Mouse (Mus musculus): Measurements from ENCODE around the gene Ntn1. TPM values are rescaled to one million over a fixed set of nuclear protein-coding genes. Genes with fewer than 3 reads are reported as not detected.

Ntn1 gene
- total RNA-seq, 2 experiments from 2014 or later: 6.9 to 10.9 TPM

DNA sequence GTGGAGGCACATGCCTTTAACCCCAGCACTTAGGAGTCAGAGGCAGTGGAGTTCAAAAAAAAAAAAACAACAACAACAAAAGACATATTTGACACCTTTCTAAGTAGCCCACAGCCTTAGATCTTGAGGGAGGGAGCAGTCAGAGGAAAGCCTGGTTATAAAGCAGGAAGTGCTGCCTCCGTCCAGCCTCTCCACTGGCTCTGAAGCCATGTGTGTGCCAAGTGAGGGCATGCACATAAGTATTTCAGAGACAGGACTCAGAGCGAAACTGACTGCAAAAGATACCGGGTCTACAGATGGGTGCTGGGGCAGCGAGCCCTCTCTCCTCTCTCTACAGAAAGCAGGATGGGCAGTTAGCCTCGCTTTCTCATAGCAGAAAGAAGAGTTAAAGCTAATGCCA is 196.2 kb downstream of the Ntn1 start:
- intact Hi-C loops (cut with DNase I; ENCODE audit: low total_unique reads): no loop called here
- no peak for DNase-seq

DNA sequence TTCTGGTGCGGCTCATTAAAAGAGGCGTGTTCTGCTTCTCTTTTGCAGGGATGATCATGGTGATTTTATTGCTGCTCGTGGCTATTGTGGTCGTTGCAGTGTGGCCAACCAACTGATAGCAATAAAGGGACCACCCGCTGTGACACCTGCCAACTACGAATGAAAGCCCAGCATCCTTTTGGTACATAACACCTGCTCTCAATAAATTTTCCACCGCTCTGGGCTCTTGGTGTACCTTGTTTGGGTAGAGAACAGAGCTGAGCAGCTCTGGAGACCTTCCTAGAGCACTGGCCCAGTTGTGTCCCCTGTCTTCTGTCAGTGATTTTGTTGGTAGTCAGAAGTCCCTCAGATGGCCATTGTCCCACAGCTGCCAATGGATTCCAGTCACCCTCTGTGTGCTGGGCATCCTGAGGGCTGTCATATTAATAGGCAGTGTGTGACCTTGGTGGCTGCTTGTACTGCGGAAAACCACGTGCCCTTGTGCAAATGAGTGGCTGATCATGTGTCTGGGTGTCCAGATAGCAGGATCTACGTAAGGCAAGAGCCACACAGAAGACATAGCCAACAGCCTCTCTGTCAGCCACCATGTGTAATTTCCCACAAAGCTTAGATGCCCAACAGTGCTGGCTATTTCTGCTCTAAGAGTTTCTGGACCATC is 196.8 kb downstream of the Ntn1 start:
- intact Hi-C loops (cut with DNase I; ENCODE audit: low total_unique reads): no loop called here
- DNase-seq: no peak

DNA sequence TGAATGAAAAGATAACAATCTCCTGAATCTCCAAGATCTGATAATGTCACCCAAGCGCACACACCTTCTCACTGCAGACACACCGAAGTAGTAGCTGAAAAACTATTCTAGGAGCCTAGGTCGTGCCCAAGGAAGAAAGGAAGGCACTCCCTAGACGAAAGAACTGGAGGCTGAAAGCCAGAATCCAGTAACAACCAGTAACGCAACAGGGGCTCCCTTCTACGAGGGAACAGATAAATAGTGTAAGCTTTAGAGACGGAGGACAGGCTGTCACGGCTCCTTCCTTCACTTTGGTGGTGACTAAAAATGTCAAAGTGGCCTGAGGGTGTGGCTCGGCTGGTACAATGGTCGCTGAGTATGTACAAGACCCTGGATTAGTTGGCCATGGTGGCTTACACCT is 198.1 kb downstream of the Ntn1 start:
- intact Hi-C loops (cut with DNase I; ENCODE audit: low total_unique reads): no loop called here
- no peak for DNase-seq

DNA sequence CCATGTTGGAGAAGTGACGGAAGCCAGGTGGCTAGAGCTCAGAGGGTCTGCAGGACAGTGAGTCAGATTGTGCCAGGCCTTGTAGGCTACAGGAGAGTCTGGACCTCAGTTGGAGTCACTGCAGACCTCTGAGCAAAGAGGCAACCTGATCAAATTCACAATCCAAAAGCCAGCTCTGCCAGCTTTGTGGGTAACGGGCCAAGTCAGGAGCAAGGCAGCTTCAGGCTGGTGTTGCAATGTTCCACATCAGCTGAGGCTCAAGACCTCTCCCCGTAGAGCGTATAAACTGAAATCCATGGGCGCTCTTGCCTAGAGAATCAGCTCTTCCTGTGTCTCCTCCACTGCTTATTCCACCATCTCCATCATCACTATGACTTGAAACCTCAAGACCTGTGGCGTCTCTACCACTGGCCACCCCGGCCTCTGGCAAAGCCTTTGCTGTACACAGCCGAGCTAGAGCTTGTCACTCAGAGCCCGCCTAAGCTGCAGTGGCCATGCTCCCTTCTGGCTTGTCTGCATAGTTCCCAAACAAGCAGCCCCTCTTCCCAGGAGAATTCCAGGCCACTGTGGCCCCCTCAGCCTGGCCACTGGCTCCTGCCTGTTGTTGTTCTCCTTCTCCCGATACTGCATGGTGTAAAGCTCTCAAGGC is 198.7 kb downstream of the Ntn1 start:
- no peak for DNase-seq
- intact Hi-C loops (cut with DNase I; ENCODE audit: low total_unique reads): no loop called here

DNA sequence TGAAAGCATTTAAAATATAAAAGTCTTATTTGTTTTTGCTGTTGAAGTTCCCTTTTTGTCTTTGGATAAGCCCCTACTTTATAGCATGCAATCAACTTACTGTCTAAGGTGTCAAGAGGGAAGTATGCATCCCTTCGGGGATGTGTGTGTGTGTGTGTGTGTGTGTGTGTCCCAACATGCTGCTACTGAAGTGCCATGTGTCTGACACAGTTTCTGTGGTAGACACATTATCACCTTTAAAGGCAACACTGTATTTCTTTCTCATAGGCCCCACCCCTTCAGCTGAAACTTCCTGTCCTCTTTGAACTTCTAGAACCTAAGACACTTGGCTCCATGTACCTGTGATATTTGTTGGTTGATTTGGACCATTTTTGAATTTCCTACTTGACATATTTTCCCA is 199.6 kb downstream of the Ntn1 start:
- DNase-seq: no peak
- intact Hi-C loops (cut with DNase I; ENCODE audit: low total_unique reads): no loop called here

DNA sequence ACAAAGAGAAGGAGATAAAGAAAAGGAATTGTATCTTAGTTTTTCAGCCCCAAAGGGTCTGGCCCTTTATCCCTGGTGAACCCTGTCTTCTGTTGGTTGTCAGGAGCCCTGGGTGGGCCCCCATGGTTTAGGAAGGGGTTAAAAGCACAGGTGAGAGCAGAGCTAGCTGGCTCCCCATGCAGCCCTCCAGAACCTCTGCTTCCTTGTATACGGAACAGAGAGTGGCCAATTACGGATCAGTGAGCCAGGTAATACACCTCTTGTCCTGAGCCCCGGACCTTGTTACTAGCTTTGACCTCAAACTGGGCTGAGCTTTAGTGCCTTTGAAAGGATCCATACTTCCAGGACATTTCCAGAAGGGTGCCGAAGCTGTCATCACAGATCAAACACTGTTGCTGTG is 200.1 kb downstream of the Ntn1 start:
- no peak for DNase-seq
- intact Hi-C loops (cut with DNase I; ENCODE audit: low total_unique reads): no loop called here

DNA sequence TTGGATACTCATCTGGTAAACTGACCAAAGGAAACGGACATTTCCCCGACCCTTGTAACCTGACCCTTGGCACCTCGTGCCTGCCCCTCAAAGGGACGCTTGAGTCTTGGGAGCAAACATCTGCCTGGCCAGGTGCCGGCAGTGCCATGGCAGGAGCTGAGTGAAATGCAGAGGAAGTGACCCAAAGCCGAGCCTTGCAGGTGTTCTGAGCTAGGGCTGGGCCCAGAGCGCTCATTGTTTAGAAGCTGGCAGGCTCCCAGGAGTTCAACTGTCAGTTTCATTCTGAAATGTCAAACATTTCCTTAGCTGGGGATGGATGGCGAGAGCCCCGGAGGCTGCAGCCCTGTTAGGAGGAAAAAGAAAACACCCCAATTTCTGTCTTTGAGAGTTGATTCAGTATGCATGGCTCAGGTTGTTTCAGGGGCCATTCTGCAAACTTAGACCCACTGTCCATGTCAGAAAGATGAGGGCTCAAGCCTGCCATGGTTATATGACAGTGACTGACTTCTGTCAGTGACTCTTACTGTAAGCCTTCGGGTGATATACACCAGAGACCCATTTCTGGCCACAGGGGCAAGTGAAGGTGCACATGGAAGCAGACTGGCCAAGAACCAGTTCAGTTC is 200.7 kb downstream of the Ntn1 start:
- DNase-seq: no peak
- intact Hi-C loops (cut with DNase I; ENCODE audit: low total_unique reads): no loop called here

DNA sequence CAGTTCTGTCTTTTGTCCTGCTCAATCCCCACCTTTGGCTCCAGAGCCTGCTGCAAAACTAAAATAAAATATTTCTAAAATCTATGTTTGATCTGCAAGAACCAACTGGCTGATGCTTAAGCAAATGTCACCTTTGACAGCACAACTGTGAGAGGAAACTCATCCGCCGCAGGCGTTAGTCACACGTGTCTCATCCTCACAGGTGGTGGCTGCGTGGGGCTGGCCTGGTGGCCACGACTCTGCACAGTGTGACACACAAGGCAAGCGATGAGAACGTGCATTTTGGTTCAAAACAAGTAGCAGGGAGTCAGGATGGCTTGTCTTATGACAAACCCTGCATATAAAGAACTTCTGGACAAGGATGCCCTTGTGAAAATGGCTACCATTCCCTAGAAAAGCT is 201.5 kb downstream of the Ntn1 start:
- no peak for DNase-seq
- intact Hi-C loops (cut with DNase I; ENCODE audit: low total_unique reads): no loop called here

DNA sequence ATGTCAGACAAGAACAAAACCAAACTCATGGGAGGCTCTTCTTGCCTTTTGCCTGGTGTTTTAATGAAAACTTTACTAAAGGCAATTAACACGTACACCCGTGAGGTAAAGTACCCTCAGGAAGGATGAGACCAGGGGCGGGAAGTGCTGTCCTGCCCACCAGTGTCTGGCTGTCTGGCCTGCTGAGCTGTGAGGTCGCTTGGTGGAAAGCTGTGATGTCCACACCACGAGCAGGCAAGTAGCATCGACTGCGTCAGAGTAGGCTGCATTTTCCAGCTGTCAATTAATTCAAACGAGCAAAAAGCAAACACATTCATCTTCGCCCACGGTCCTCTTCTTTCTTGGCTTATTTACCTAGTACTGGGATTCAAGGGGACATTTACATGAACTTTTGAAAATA is 201.9 kb downstream of the Ntn1 start:
- intact Hi-C loops (cut with DNase I; ENCODE audit: low total_unique reads): no loop called here
- no peak for DNase-seq

DNA sequence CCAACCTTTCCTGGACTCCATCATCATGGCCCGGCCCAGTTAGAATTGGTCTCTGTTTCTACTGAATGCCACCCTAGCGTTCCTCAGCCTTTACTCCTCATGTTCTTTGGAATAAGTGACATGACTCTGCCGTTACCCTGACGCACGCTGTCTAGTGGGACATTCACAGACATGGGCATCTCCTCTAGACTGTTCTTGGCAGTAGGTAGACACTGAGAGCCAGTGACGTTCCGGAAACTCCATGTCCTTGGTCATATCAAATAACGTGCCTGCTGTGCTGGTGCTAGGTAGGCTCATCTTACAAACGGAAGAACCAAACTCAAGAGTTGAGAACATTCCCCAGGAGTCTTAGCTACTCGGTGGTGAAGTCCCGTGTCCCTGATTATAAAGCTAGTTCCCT is 203.2 kb downstream of the Ntn1 start:
- no peak for DNase-seq
- intact Hi-C loops (cut with DNase I; ENCODE audit: low total_unique reads): no loop called here

DNA sequence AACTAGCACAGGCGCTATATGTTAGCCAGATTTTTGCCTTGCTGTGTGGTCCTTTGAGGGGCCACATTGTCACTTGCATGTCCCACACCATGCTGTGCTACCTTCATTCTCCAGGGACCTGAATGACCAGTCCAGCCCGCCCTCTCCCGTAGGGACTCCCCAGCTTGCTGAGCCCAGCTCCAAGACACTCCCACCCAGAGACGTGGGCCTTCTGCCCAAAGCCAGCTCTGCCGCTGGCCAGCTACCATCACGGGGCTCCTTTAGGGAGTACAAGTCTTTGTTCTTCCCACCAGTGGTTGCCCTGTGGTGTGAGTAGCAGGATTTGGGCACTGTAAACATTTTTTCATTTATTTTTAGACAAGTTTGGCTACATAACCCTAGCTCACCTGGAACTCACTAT is 204.1 kb downstream of the Ntn1 start:
- intact Hi-C loops (cut with DNase I; ENCODE audit: low total_unique reads): no loop called here
- peak; percentile 53 for DNase-seq

DNA sequence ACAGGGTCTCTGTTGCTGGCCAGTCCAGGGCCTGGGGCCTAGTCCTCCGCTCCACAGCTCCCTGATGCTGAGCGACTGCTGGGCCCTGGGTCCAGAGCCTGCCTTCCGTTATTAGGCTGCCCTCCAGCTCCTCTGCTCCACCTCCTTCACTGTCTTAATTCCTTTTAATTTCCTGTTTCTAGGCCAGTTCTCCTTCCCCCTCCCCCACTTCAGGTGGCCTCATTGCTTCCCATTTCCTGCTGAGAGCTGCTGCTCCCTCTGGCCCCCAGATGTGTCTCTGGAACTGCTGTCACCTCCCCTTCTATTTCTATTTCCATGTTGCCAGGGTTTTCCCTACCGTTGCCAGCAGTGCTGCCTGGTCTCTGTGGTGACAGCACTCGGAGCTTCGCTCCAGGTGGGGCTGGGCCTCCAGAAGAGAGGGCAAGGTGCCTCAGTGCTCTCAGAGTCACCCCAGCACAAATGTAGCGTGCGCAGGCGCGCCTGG is 204.9 kb downstream of the Ntn1 start:
- DNase-seq: no peak
- intact Hi-C loops (cut with DNase I; ENCODE audit: low total_unique reads): no loop called here

DNA sequence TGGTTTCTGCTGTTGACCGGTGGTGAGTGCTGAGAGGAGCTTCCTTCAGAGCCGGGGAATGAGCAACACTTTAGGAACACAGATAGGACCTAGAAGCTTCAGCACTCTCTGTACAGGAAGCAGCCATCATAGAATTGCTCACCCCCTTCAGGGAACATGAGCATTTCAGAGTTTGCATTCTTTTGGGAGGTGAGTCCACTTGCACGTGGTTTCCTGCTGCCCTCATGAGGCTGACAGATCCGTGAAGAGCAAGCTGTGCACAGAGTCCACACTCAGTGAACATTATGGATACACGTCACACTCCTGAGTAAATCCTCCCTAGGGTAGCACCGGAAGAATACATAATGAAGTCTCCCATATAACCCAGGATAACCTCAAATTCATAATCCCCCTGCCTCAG is 205.5 kb downstream of the Ntn1 start:
- no peak for DNase-seq
- intact Hi-C loops (cut with DNase I; ENCODE audit: low total_unique reads): no loop called here

DNA sequence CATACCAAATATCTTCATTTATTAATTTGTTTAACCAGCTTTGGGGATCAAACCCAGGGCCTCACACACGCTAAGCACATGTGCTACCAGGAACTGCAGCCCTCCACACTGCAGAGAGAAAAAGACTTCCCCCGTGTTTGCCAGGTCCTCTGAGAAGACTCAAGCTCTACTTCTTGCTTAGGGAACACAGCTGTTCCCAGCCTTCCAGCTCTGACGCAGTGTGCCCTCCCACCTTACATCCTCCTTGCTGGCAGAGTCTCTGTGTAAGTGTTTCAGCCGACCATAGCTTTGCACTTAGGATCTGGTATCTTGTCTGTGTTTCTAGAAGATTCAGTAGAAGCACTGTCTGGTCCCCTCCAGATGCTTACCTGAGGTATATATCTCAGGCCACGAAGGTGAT is 209.8 kb downstream of the Ntn1 start:
- intact Hi-C loops (cut with DNase I; ENCODE audit: low total_unique reads): no loop called here
- no peak for DNase-seq

DNA sequence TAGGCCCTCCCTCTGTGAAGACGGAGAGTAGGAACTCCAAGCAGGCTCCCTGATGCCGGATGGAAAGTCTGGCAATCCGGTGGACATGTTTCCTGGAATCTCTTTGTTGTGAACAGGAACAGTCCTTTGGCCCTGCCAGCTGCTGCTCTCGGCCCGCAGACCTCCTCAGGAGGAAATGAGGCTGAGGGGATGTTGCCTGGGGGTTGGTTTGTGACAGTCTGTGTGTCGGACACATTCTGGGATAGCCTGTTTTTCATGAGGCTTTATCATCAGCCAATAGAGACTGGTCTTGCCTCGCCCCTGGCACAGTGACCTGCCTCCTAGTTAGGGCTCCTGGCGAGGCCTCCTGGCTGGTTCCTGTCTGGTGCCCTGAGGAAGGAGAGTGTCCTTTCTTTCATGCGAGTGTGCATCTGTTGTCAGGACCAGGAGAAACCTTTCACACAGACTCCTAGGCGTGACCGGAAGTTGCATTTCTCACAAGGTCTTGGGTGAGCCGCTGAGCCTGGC is 211.9 kb downstream of the Ntn1 start:
- intact Hi-C loops (cut with DNase I; ENCODE audit: low total_unique reads): no loop called here
- DNase-seq: no peak

DNA sequence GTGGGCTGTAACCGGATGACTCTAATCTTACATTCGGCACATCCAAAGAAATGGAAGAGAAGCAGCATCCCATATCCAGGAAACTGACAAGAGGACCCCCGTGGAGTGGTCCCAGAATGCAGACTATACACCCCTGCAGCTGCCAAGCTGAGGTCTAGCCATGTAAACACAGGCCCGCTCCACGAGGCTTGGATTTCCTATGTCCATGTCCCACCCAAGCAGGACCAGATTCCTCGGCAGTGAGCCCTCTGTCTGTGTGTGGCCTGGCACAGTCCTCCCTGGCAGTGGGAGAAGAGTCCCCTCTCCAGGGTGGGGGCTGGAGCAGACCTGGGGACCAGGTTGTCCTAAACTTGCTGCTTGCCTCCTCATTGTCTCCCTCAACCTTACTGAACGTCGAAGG is 213.4 kb downstream of the Ntn1 start:
- no peak for DNase-seq
- intact Hi-C loops (cut with DNase I; ENCODE audit: low total_unique reads): no loop called here

DNA sequence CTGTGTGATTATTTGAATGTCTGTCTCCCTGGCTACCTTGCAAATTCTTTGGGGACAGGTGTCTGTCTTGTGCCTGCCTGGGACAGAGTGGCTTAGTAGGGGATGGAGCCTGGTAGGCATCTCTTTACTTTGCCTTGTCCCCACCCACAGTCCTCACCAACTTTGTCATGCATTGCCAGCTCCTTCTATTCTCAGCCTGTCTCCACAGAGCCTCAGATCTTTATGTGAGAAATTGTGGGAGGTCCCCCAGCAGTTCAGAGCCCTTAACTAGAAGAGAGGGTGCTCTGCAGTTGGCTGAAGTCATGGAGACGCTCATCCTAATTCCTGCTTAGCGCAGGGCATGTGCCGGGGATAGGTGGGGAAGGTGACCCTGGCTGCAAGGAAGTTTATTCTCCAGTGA is 215.0 kb downstream of the Ntn1 start:
- intact Hi-C loops (cut with DNase I; ENCODE audit: low total_unique reads): no loop called here
- DNase-seq: no peak

DNA sequence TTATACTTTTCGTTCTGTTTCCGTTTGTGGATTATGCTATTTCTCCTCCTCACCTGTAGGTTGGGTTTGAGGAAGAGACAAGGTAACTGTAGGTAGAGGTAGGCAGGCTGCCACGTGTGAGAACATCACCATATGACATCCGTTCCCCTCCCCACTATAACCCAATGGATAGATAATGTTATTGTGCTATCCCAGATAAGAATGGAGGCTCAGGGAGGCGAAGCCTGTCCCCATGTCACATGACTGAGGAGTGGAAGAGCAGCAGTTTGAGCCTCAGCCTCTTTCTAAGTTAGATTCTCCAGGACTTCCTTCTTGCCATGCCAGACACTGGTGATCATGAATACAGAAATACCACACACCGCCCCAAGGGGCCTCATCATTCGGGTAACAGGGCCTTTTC is 223.2 kb downstream of the Ntn1 start:
- intact Hi-C loops (cut with DNase I; ENCODE audit: low total_unique reads): no loop called here
- no peak for DNase-seq

DNA sequence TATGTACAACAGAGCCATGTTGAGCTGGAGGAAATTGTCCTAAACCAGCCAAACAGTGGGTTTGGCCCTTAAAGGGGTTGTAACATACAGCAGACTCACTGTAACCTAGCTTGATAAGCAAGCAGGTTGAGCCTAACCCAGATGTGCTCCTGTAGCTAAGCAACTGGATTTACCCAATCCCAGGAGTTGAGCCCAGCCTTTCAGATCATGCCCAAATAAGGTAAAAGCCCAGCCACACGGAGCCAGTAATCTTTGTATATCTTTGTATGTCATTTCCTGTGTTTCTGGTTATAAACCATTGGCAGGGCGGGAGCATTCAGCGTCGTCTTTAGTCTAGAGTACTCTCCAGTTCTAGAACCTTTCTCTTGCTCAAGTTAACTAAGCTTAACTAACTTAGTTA is 224.1 kb downstream of the Ntn1 start:
- no peak for DNase-seq
- intact Hi-C loops (cut with DNase I; ENCODE audit: low total_unique reads): no loop called here

DNA sequence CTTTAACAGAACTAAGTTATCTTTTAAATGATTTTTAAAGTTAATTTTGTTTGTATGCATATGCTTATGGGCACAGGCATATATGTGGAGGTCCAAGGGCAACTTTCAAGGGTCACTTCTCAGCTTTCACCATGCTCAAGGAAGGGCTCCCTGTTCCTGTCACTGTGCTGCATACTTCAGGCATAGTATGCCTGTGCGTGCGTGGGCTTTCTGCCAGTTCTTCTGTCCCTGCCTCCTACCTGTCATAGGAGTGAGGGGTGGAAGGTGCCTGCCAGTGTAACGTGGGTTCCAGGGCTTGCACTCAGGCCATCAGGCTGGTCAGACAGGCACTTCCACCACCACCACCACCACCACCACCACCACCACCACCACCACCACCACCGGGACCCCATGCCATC is 228.0 kb downstream of the Ntn1 start:
- DNase-seq: no peak
- intact Hi-C loops (cut with DNase I; ENCODE audit: low total_unique reads): no loop called here
